13 mouse cellular contexts compared by ENCODE assay signal in the genomic region with DNA sequence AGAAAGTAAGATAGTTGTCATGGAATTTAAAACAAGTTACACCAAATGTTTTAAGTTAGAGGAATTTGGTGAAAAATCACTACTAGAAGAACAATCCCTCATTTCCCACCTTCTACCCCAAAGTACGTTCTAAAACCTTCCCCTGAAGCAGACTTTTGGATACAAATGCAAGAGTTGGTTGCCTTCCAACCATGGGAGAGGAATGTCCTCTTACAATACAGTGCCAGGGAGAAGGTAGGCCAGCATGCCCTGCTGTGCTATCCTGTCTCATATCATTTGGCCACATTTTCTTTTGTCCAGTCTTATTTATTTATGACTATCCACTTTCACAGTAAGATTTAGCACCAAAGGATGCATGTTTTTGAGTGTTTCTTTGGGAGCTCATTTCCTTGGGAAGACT.
A peak's percentile ranks its signal among the peaks of the same experiment; 100 is the strongest.
DNase-seq lines count a peak whose midpoint lies in the region.
"Had no signal": no experiment of that assay in that cellular context is flagged by ENCODE, and none has a peak within 500 bp of the region (broad histone marks: within the 10 kb centered on the region; RNA-seq: fewer than 3 reads in every experiment).

No protein-coding gene starts in this region.

- DNase-seq in cerebellum, adult 8-10 months = peak; percentile 2
- no peak for DNase-seq in cerebellum, adult 9-11 months
- DNase-seq in cerebellum, postnatal 10 days = peak; percentile 47 to 50
- DNase-seq in cerebellum, postnatal 4 days (ENCODE audit: low spot score in 2 of 2) = no peak
- peak; percentile 40 for DNase-seq in brain, adult 2 months (ENCODE audit: low read depth, low spot score)
- peak; percentile 34 to 59 for DNase-seq in cerebellum, postnatal 14 days
- DNase-seq in Muller cell, postnatal 12 days (ENCODE audit: inconsistent ontology term) = no peak
- DNase-seq in kidney, postnatal 4 days = no peak
- DNase-seq: adrenal gland, adult 8-10 months; adrenal gland, postnatal 14 days; adrenal gland, postnatal 36 days; embryo, embryonic 11 days; gastrocnemius, adult 2 months had no signal

Comparison
In these comparisons a context has a peak if more than half of its experiments do, and no peak if none do; other contexts are left out.
1. DNase-seq: peak in cerebellum, adult 8-10 months (single experiment), cerebellum, postnatal 10 days (2 of 2), brain, adult 2 months (single experiment) and cerebellum, postnatal 14 days (2 of 2); none in cerebellum, adult 9-11 months (single experiment), cerebellum, postnatal 4 days (0 of 2), Muller cell, postnatal 12 days (single experiment) and kidney, postnatal 4 days (0 of 2).